In genomic region chr10:121534995-121535394, GRCm38 (mm10) we compare ENCODE assay signal across 32 mouse cellular contexts. TPM values are rescaled to one million over a fixed set of nuclear protein-coding genes. Genes with fewer than 3 reads are reported as not detected.
DNase-seq lines count a peak whose midpoint lies in the region; ATAC-seq lines count a peak whose summit lies in the region.
"Had no signal": no experiment of that assay in that cellular context is flagged by ENCODE, and none has a peak within 500 bp of the region (broad histone marks: within the 10 kb centered on the region; RNA-seq: fewer than 3 reads in every experiment).

No protein-coding gene starts in this region.

- DNase-seq in limb, embryonic 11.5 days (ENCODE audit: low spot score), result no peak
- no peak for DNase-seq in limb, embryonic 10.5 days (ENCODE audit: low spot score)
- no peak for DNase-seq in embryonic facial prominence, embryonic 10.5 days (ENCODE audit: low spot score)
- DNase-seq in urinary bladder, postnatal 14 days (ENCODE audit: low spot score), result no peak
- DNase-seq: adrenal gland, adult 8-10 months; B cell, adult 2 months; cerebellum, adult 8-10 months; cerebellum, postnatal 25 days; forebrain, postnatal 0 days; gastrocnemius, postnatal 14 days; heart, adult 18-20 months; kidney, adult 2 months; kidney, postnatal 36 days; left cerebral cortex, postnatal 4 days; right cerebral cortex, adult 18-20 months; spleen, adult 18-20 months; thymus, adult 18-20 months; thymus, postnatal 36 days had no signal

- 0 out of 2 replicates have a peak overlapping the region, but pooled peaks have one; percentile 17 for H3K9ac ChIP-seq in limb, embryonic 11.5 days (ENCODE audit: low read length)
- no peak overlapping the region for H3K9ac ChIP-seq in liver, embryonic 15.5 days
- H3K9ac ChIP-seq: embryonic facial prominence, embryonic 12.5 days; forebrain, postnatal 0 days; hindbrain, embryonic 12.5 days; intestine, embryonic 15.5 days; lung, embryonic 15.5 days; neural tube, embryonic 12.5 days had no signal

- peaks cover 5% of the 10 kb centered on the region; the same call in 1 of the 2 replicates for H3K4me1 ChIP-seq in limb, embryonic 11.5 days (ENCODE audit: control insufficient read depth, insufficient read depth, low read length)
- H3K4me1 ChIP-seq in limb, embryonic 10.5 days, result peaks cover 19% of the 10 kb centered on the region
- H3K4me1 ChIP-seq in megakaryocyte, embryonic 14.5 days, result peaks cover 28% of the 10 kb centered on the region
- peaks cover 31% of the 10 kb centered on the region for H3K4me1 ChIP-seq in embryonic facial prominence, embryonic 10.5 days
- peaks cover 16% of the 10 kb centered on the region for H3K4me1 ChIP-seq in liver, embryonic 15.5 days (replicated peaks)
- H3K4me1 ChIP-seq: neural tube, embryonic 12.5 days had no signal

- no peaks in the 10 kb centered on the region for H3K36me3 ChIP-seq in limb, embryonic 11.5 days (ENCODE audit: control insufficient read depth, insufficient read depth, low read length)
- H3K36me3 ChIP-seq in limb, embryonic 10.5 days, result no peaks in the 10 kb centered on the region
- H3K36me3 ChIP-seq in megakaryocyte, embryonic 14.5 days (replicated peaks; ENCODE audit: low read length), result no peaks in the 10 kb centered on the region
- H3K36me3 ChIP-seq in embryonic facial prominence, embryonic 10.5 days (replicated peaks), result no peaks in the 10 kb centered on the region
- no peaks in the 10 kb centered on the region for H3K36me3 ChIP-seq in liver, embryonic 15.5 days (replicated peaks)
- H3K36me3 ChIP-seq: embryonic facial prominence, embryonic 12.5 days; hindbrain, embryonic 12.5 days; intestine, embryonic 15.5 days; lung, embryonic 15.5 days; neural tube, embryonic 12.5 days had no signal

- no peaks in the 10 kb centered on the region for H3K27me3 ChIP-seq in limb, embryonic 11.5 days (ENCODE audit: control insufficient read depth, insufficient read depth, low read length)
- no peaks in the 10 kb centered on the region for H3K27me3 ChIP-seq in limb, embryonic 10.5 days (ENCODE audit: low read depth, poor library complexity, severe bottlenecking)
- peaks cover 41% of the 10 kb centered on the region for H3K27me3 ChIP-seq in megakaryocyte, embryonic 14.5 days (replicated peaks)
- no peaks in the 10 kb centered on the region for H3K27me3 ChIP-seq in embryonic facial prominence, embryonic 10.5 days (replicated peaks; ENCODE audit: low read depth, poor library complexity, severe bottlenecking)
- peaks cover 24% of the 10 kb centered on the region for H3K27me3 ChIP-seq in liver, embryonic 15.5 days
- H3K27me3 ChIP-seq: embryonic facial prominence, embryonic 12.5 days; hindbrain, embryonic 12.5 days; intestine, embryonic 15.5 days; neural tube, embryonic 12.5 days had no signal

- no peak overlapping the region for H3K4me3 ChIP-seq in limb, embryonic 11.5 days (ENCODE audit: low read depth, low read length)
- no peak overlapping the region for H3K4me3 ChIP-seq in limb, embryonic 10.5 days
- peak overlapping the region; percentile 67 for H3K4me3 ChIP-seq in megakaryocyte, embryonic 14.5 days (replicated peaks)
- no peak overlapping the region for H3K4me3 ChIP-seq in embryonic facial prominence, embryonic 10.5 days
- no peak overlapping the region for H3K4me3 ChIP-seq in liver, embryonic 15.5 days (replicated peaks)
- H3K4me3 ChIP-seq: embryonic facial prominence, embryonic 12.5 days; hindbrain, embryonic 12.5 days; intestine, embryonic 15.5 days; layer of hippocampus, adult 2 months; lung, embryonic 15.5 days; myocyte; neural tube, embryonic 12.5 days had no signal

- H3K4me2 ChIP-seq in limb, embryonic 11.5 days (ENCODE audit: low read depth, severe bottlenecking), result no peak overlapping the region
- H3K4me2 ChIP-seq in liver, embryonic 15.5 days, result no peak overlapping the region
- H3K4me2 ChIP-seq: embryonic facial prominence, embryonic 12.5 days; hindbrain, embryonic 12.5 days; intestine, embryonic 15.5 days; lung, embryonic 15.5 days; midbrain, embryonic 11.5 days; neural tube, embryonic 12.5 days had no signal

- WGBS in limb, embryonic 11.5 days, result 50% methylated on average over 4 of the region's 4 CpGs
- 52% methylated on average over 4 of the region's 4 CpGs for WGBS in limb, embryonic 10.5 days
- WGBS in embryonic facial prominence, embryonic 10.5 days, result 81% methylated on average over 4 of the region's 4 CpGs
- 40% methylated on average over 4 of the region's 4 CpGs for WGBS in liver, embryonic 15.5 days (ENCODE audit: insufficient replicate concordance)

- H3K27ac ChIP-seq in limb, embryonic 11.5 days (replicated peaks; ENCODE audit: low read depth, low read length), result no peak overlapping the region
- no peak overlapping the region for H3K27ac ChIP-seq in limb, embryonic 10.5 days
- 0 out of 2 replicates have a peak overlapping the region, but pooled peaks have one; percentile 7 for H3K27ac ChIP-seq in embryonic facial prominence, embryonic 10.5 days (replicated peaks)
- no peak overlapping the region for H3K27ac ChIP-seq in liver, embryonic 15.5 days (replicated peaks)
- H3K27ac ChIP-seq: embryonic facial prominence, embryonic 12.5 days; hindbrain, embryonic 12.5 days; hindbrain, postnatal 0 days; intestine, embryonic 15.5 days; layer of hippocampus, adult 2 months; lung, embryonic 15.5 days; macrophage; neural tube, embryonic 12.5 days; stomach, postnatal 0 days had no signal

- no peak for ATAC-seq in limb, embryonic 11.5 days (ENCODE audit: insufficient number of reproducible peaks, low FRiP score, low TSS enrichment, low read depth)
- ATAC-seq in megakaryocyte, adult 5-6 weeks (ENCODE audit: poor library complexity, severe bottlenecking), result no peak
- ATAC-seq in liver, embryonic 15.5 days (ENCODE audit: insufficient read depth), result 0 out of 2 replicates have a peak, but pooled peaks have one; percentile 29
- ATAC-seq: forebrain, postnatal 0 days; hindbrain, postnatal 0 days; intestine, embryonic 15.5 days had no signal

- no peaks in the 10 kb centered on the region for H3K9me3 ChIP-seq in limb, embryonic 11.5 days (ENCODE audit: control insufficient read depth, low read length)
- no peaks in the 10 kb centered on the region for H3K9me3 ChIP-seq in limb, embryonic 10.5 days (replicated peaks)
- H3K9me3 ChIP-seq in megakaryocyte, embryonic 14.5 days, result peaks cover 19% of the 10 kb centered on the region
- H3K9me3 ChIP-seq in embryonic facial prominence, embryonic 10.5 days, result no peaks in the 10 kb centered on the region
- no peaks in the 10 kb centered on the region for H3K9me3 ChIP-seq in liver, embryonic 15.5 days (replicated peaks)
- H3K9me3 ChIP-seq: embryonic facial prominence, embryonic 12.5 days; hindbrain, embryonic 12.5 days; intestine, embryonic 15.5 days; lung, embryonic 15.5 days; neural tube, embryonic 12.5 days had no signal

RNA-seq across cellular contexts. Expression of gene Tbk1, which starts 51.6 kb away (rescaled TPM):
- 30.7 and 32.6 TPM in 2 replicates for polyA plus RNA-seq in limb, embryonic 11.5 days (2014; fragmentation: Nextera tagmentation; extraction: Ambion mirVana)
- polyA plus RNA-seq in limb, embryonic 10.5 days (2016; fragmentation: Nextera tagmentation; extraction: Ambion mirVana), result 25.1 and 29.9 TPM in 2 replicates
- polyA plus RNA-seq in megakaryocyte, embryonic 14.5 days (2012; ENCODE audit: insufficient read depth, low replicate concordance), result 2.7 TPM in 1 of 2 replicates, not detected in the other
- total RNA-seq in megakaryocyte, adult 5-6 weeks (2015), result 41.2 and 43.3 TPM in 2 replicates
- 91.2 and 91.3 TPM in 2 replicates for total RNA-seq in megakaryocyte, adult 5-6 weeks (2017)
- 29.8 and 30.1 TPM in 2 replicates for polyA plus RNA-seq in embryonic facial prominence, embryonic 10.5 days (2016; fragmentation: Nextera tagmentation; extraction: Ambion mirVana)
- polyA plus RNA-seq in liver, embryonic 15.5 days (2015; fragmentation: Nextera tagmentation; extraction: Ambion mirVana), result 19.7 TPM in 2 replicates

RNA-seq across cellular contexts. Expression of gene Rassf3, which starts 58.8 kb away (rescaled TPM):
- 16.5 and 17.2 TPM in 2 replicates for polyA plus RNA-seq in limb, embryonic 11.5 days (2014; fragmentation: Nextera tagmentation; extraction: Ambion mirVana)
- 18.0 and 21.1 TPM in 2 replicates for polyA plus RNA-seq in limb, embryonic 10.5 days (2016; fragmentation: Nextera tagmentation; extraction: Ambion mirVana)
- 1.9 TPM in 1 of 2 replicates, not detected in the other for polyA plus RNA-seq in megakaryocyte, embryonic 14.5 days (2012; ENCODE audit: insufficient read depth, low replicate concordance)
- total RNA-seq in megakaryocyte, adult 5-6 weeks (2015), result 65.7 and 65.8 TPM in 2 replicates
- total RNA-seq in megakaryocyte, adult 5-6 weeks (2017), result 56.4 and 56.8 TPM in 2 replicates
- polyA plus RNA-seq in embryonic facial prominence, embryonic 10.5 days (2016; fragmentation: Nextera tagmentation; extraction: Ambion mirVana), result 15.8 and 19.4 TPM in 2 replicates
- 11.3 and 11.9 TPM in 2 replicates for polyA plus RNA-seq in liver, embryonic 15.5 days (2015; fragmentation: Nextera tagmentation; extraction: Ambion mirVana)
